Mouse (Mus musculus) liver, embryonic 15.5 days (tissue): ENCODE data around the gene Brd1. TPM values are rescaled to one million over a fixed set of nuclear protein-coding genes. Genes with fewer than 3 reads are reported as not detected.

Experiments used
- ATAC-seq: fragments of 200-750 bp; cut with Nextera tagmentation; 2 replicates; pipeline ENCODE4 v1.8.0; 2017; ENCODE audit warnings: moderate number of reproducible peaks, mild to moderate bottlenecking, moderate library complexity; ENCODE audit not compliant: insufficient read depth
- H3K27ac ChIP-seq: fragments of 300-500 bp; sonication (generic); replicated peaks from 2 replicates; pipeline ENCODE4 v1.5.1; 2015; ENCODE audit warnings: mild to moderate bottlenecking, inconsistent platforms
- H3K27me3 ChIP-seq: fragments of 300-500 bp; sonication (generic); 2 replicates; pipeline ENCODE4 v1.6.1; 2015; ENCODE audit warnings: mild to moderate bottlenecking, inconsistent platforms
- H3K36me3 ChIP-seq: fragments of 300-500 bp; sonication (generic); replicated peaks from 2 replicates; pipeline ENCODE4 v1.6.1; 2015; ENCODE audit warnings: moderate library complexity, mild to moderate bottlenecking, inconsistent platforms
- H3K4me1 ChIP-seq: fragments of 300-500 bp; sonication (generic); replicated peaks from 2 replicates; pipeline ENCODE4 v1.6.1; 2015; ENCODE audit warnings: inconsistent platforms
- H3K4me2 ChIP-seq: fragments of 300-500 bp; sonication (generic); 2 replicates; pipeline ENCODE4 v1.6.1; 2015; ENCODE audit warnings: moderate library complexity, mild to moderate bottlenecking, inconsistent platforms
- H3K4me3 ChIP-seq: fragments of 300-500 bp; sonication (generic); replicated peaks from 2 replicates; pipeline ENCODE4 v1.5.1; 2015; ENCODE audit warnings: mild to moderate bottlenecking, inconsistent platforms
- H3K9ac ChIP-seq: fragments of 300-500 bp; sonication (generic); 2 replicates; pipeline ENCODE4 v1.6.1; 2015; ENCODE audit warnings: moderate library complexity, mild to moderate bottlenecking, inconsistent platforms
- H3K9me3 ChIP-seq: fragments of 300-500 bp; sonication (generic); replicated peaks from 2 replicates; pipeline ENCODE4 v1.6.1; 2016; ENCODE audit warnings: inconsistent platforms
- WGBS: fragments of 180-500 bp; shearing (Covaris S2); methylation state at CpG from one replicate; pipeline ENCODE4 v1.1.7; 2015; ENCODE audit warnings: mixed read lengths; ENCODE audit not compliant: insufficient replicate concordance; 5-methylcytosine and 5-hydroxymethylcytosine counted together
- polyA plus RNA-seq: library from polyadenylated mRNA; unstranded; fragments of >200 nt; fragmentation: Nextera tagmentation; extraction: Ambion mirVana; gene quantifications from 2 replicates; pipeline ENCODE4 v1.2.1, GENCODE M21; 2015

Brd1 gene
- polyA plus RNA-seq, 1 experiment from 2014 or later, result 5.8 TPM

GRCm38 (mm10) chr15:88652006-88652405, 82.0 kb downstream of the Brd1 start:
- H3K4me3 ChIP-seq, result no peak overlapping the region
- no peak overlapping the region for H3K4me2 ChIP-seq
- H3K9me3 ChIP-seq, result no peaks in the 10 kb centered on the region
- no peak overlapping the region for H3K9ac ChIP-seq
- no peaks in the 10 kb centered on the region for H3K36me3 ChIP-seq
- no peak overlapping the region for H3K27ac ChIP-seq
- no peak for ATAC-seq
- 41% methylated on average over 5 of the region's 5 CpGs for WGBS
- H3K27me3 ChIP-seq, result no peaks in the 10 kb centered on the region
- no peaks in the 10 kb centered on the region for H3K4me1 ChIP-seq

- Histone ChIP-seq H3K4me2 (no peak overlapping the region), H3K4me3 (no peak overlapping the region), H3K27me3 (no peaks in the 10 kb centered on the region), H3K9ac (no peak overlapping the region), H3K36me3 (no peaks in the 10 kb centered on the region), H3K27ac (no peak overlapping the region), H3K9me3 (no peaks in the 10 kb centered on the region), H3K4me1 (no peaks in the 10 kb centered on the region)
- no peak for ATAC-seq
- WGBS, result 19% methylated on average over 13 of the region's 13 CpGs
These were observed 83.0 kb downstream of the Brd1 start for GRCm38 (mm10) chr15:88651019-88651418.

Other genes starting within 250 kb of the Brd1 start
- gene Zdhhc25, start 133.9 kb downstream of the Brd1 start, polyA plus RNA-seq, result not detected in 2 replicates
- 10.6 and 10.7 TPM in 2 replicates for gene Zbed4, start 17.4 kb upstream of the Brd1 start, polyA plus RNA-seq
- 5.5 and 6.0 TPM in 2 replicates for gene Alg12, start 85.1 kb upstream of the Brd1 start, polyA plus RNA-seq
- gene Creld2, start 85.4 kb upstream of the Brd1 start, polyA plus RNA-seq, result 39.6 and 46.2 TPM in 2 replicates
- 22.0 and 34.4 TPM in 2 replicates for gene Pim3, start 128.0 kb upstream of the Brd1 start, polyA plus RNA-seq
- not detected in 2 replicates for gene Ttll8, start 220.2 kb upstream of the Brd1 start, polyA plus RNA-seq
- not detected in 2 replicates for gene Mlc1, start 244.8 kb upstream of the Brd1 start, polyA plus RNA-seq
- gene Mov10l1, start 248.7 kb upstream of the Brd1 start, polyA plus RNA-seq, result not detected in 2 replicates